Mouse (Mus musculus): Measurements from ENCODE around the gene Slc9a2. TPM values are rescaled to one million over a fixed set of nuclear protein-coding genes. Genes with fewer than 3 reads are reported as not detected.
"Not testable (repeated sequence)": the region's sequence is repeated elsewhere in the genome, so short reads cannot be mapped to it uniquely, and the experiment has no call there.

Slc9a2 gene
- polyA plus RNA-seq, 1 experiment from 2014 or later: 3.0 TPM

DNA sequence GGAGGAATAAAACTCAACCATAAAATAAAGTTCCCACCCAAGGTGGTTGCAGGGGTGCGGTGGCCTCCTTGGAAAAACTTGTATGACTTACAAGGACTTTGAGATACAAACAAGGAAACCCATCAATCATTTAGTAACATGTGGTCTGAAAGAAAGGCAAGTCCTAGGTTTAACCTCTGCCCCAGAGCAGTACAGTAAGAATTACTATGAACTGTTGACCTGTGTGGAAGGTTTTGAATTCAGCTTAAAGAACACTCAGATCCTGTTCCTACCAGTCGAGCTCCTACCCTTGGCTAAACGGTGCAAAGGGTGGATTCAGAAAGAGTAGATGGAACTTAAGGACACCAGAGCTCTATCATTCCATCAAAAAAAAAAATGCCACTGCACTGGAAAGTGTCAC, 16.1 kb downstream of the Slc9a2 start:
- peak; percentile 89 for ATAC-seq
- no peaks in the 10 kb centered on the region for H3K4me1 ChIP-seq (replicated peaks; ENCODE audit: control insufficient read depth, insufficient read depth, low read length)
- TF ChIP-seq CTCF (IDR thresholded peaks at IDR 0.05; ENCODE audit: low read depth): no peak
- no peaks in the 10 kb centered on the region for H3K36me3 ChIP-seq (ENCODE audit: control insufficient read depth, insufficient read depth)
- no peak overlapping the region for H3K9ac ChIP-seq (ENCODE audit: low read depth, low read length)
- 63% methylated on average over 3 of the region's 3 CpGs for WGBS
- no peak overlapping the region for H3K4me3 ChIP-seq (ENCODE audit: low read depth, low read length)
- H3K27ac ChIP-seq (ENCODE audit: low read depth, low read length): no peak overlapping the region
- no peaks in the 10 kb centered on the region for H3K9me3 ChIP-seq (ENCODE audit: control insufficient read depth)
- no peak overlapping the region for H3K4me2 ChIP-seq (replicated peaks; ENCODE audit: low read depth)
- H3K27me3 ChIP-seq (replicated peaks; ENCODE audit: control insufficient read depth, insufficient read depth, low read length): no peaks in the 10 kb centered on the region

DNA sequence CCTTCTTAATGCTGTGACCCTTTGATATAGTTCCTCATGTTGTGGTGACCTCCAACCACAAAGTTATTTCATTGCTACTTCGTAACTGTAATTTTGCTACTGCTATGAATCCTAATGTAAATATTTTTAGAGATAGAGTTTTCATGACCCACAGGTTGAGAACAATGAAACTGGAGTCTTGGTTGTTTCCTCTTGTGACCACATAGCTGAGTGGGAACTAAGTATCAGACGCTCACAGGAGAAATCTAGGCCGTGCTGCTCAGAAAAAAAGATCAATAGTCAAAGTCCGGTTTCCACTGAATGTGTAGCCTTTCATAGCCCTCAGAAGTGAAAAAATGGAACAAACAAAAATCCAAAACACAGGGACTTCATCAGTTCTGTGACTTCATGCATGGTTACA, 24.7 kb downstream of the Slc9a2 start:
- 69% methylated on average over 4 of the region's 4 CpGs for WGBS
- H3K27me3 ChIP-seq (replicated peaks; ENCODE audit: control insufficient read depth, insufficient read depth, low read length): no peaks in the 10 kb centered on the region
- H3K9ac ChIP-seq (ENCODE audit: low read depth, low read length): no peak overlapping the region
- H3K4me3 ChIP-seq (ENCODE audit: low read depth, low read length): no peak overlapping the region
- H3K4me2 ChIP-seq (replicated peaks; ENCODE audit: low read depth): no peak overlapping the region
- no peaks in the 10 kb centered on the region for H3K36me3 ChIP-seq (ENCODE audit: control insufficient read depth, insufficient read depth)
- no peaks in the 10 kb centered on the region for H3K9me3 ChIP-seq (ENCODE audit: control insufficient read depth)
- ATAC-seq: no peak
- H3K27ac ChIP-seq (ENCODE audit: low read depth, low read length): no peak overlapping the region
- TF ChIP-seq CTCF (IDR thresholded peaks at IDR 0.05; ENCODE audit: low read depth): no peak
- no peaks in the 10 kb centered on the region for H3K4me1 ChIP-seq (replicated peaks; ENCODE audit: control insufficient read depth, insufficient read depth, low read length)

DNA sequence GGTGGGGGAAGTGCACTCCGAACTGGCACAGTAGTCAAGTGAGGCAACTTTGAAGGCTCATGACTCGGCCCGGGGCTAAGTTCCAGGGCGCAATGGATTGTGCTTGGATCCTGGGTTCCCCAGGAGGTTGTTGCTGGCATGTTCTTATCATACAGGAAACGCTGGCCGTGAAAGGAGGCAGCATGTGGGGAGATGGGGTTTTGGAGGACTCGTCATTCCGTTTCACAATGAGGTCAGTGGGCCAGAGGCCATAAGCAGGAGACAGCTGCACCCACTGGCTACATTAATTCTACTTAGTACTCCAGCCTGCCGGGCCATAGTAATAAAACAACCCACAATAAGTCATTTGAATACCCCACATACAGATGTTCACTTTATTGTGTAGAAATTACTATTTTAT, 34.6 kb downstream of the Slc9a2 start:
- Histone ChIP-seq H3K27me3 (replicated peaks; ENCODE audit: control insufficient read depth, insufficient read depth, low read length) (no peaks in the 10 kb centered on the region), H3K4me1 (replicated peaks; ENCODE audit: control insufficient read depth, insufficient read depth, low read length) (no peaks in the 10 kb centered on the region), H3K9me3 (ENCODE audit: control insufficient read depth) (no peaks in the 10 kb centered on the region), H3K36me3 (ENCODE audit: control insufficient read depth, insufficient read depth) (no peaks in the 10 kb centered on the region), H3K4me2 (replicated peaks; ENCODE audit: low read depth) (no peak overlapping the region), H3K4me3 (ENCODE audit: low read depth, low read length) (no peak overlapping the region), H3K9ac (ENCODE audit: low read depth, low read length) (no peak overlapping the region), H3K27ac (ENCODE audit: low read depth, low read length) (no peak overlapping the region)
- WGBS: 73% methylated on average over 9 of the region's 9 CpGs
- TF ChIP-seq CTCF (IDR thresholded peaks at IDR 0.05; ENCODE audit: low read depth): no peak
- no peak for ATAC-seq

DNA sequence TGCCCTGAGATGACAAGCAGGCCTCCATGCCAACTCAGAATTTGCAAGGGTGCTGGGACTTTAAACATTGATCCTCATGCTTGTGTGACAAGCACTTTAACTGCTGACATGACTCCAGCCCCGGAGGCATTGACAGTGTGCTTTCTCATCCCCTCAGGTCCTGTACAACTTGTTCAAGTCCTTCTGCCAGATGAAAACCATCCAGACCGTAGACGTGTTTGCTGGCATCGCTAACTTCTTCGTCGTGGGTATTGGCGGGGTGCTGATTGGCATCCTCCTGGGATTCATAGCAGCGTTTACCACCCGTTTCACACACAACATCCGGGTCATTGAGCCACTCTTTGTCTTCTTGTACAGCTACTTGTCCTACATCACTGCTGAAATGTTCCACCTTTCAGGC, 45.7 kb downstream of the Slc9a2 start:
- H3K4me1 ChIP-seq (replicated peaks; ENCODE audit: control insufficient read depth, insufficient read depth, low read length): no peaks in the 10 kb centered on the region
- no peak overlapping the region for H3K4me3 ChIP-seq (ENCODE audit: low read depth, low read length)
- no peak for TF ChIP-seq CTCF (IDR thresholded peaks at IDR 0.05; ENCODE audit: low read depth)
- H3K27me3 ChIP-seq (replicated peaks; ENCODE audit: control insufficient read depth, insufficient read depth, low read length): no peaks in the 10 kb centered on the region
- H3K9me3 ChIP-seq (ENCODE audit: control insufficient read depth): no peaks in the 10 kb centered on the region
- H3K4me2 ChIP-seq (replicated peaks; ENCODE audit: low read depth): no peak overlapping the region
- ATAC-seq: no peak
- H3K27ac ChIP-seq (ENCODE audit: low read depth, low read length): no peak overlapping the region
- WGBS: 88% methylated on average over 10 of the region's 10 CpGs
- no peaks in the 10 kb centered on the region for H3K36me3 ChIP-seq (ENCODE audit: control insufficient read depth, insufficient read depth)
- no peak overlapping the region for H3K9ac ChIP-seq (ENCODE audit: low read depth, low read length)

DNA sequence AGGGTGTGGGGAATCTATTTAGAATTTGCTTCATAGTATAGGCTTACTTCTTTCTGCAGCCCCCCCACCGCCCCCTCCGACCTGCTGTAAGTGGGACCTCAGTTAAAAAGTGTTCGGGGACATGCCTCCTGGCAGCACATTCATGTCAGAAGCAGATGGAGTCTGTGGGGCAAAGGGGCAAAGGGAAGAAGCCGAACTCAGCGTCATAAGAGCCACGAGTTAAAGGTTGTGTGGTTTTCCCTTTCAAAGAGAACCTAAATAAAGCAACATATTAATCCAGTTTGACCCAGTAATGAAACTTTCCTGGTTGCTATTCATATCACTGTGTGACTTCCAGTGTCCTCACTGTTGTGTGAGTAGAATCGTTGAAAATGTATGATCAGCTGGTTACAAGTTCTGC, 47.0 kb downstream of the Slc9a2 start:
- Histone ChIP-seq H3K36me3 (ENCODE audit: control insufficient read depth, insufficient read depth) (no peaks in the 10 kb centered on the region), H3K27me3 (replicated peaks; ENCODE audit: control insufficient read depth, insufficient read depth, low read length) (no peaks in the 10 kb centered on the region), H3K27ac (ENCODE audit: low read depth, low read length) (no peak overlapping the region), H3K4me1 (replicated peaks; ENCODE audit: control insufficient read depth, insufficient read depth, low read length) (no peaks in the 10 kb centered on the region), H3K9me3 (ENCODE audit: control insufficient read depth) (no peaks in the 10 kb centered on the region), H3K4me2 (replicated peaks; ENCODE audit: low read depth) (no peak overlapping the region), H3K9ac (ENCODE audit: low read depth, low read length) (no peak overlapping the region), H3K4me3 (ENCODE audit: low read depth, low read length) (no peak overlapping the region)
- WGBS: 93% methylated on average over 7 of the region's 7 CpGs
- TF ChIP-seq CTCF (IDR thresholded peaks at IDR 0.05; ENCODE audit: low read depth): no peak
- ATAC-seq: no peak

DNA sequence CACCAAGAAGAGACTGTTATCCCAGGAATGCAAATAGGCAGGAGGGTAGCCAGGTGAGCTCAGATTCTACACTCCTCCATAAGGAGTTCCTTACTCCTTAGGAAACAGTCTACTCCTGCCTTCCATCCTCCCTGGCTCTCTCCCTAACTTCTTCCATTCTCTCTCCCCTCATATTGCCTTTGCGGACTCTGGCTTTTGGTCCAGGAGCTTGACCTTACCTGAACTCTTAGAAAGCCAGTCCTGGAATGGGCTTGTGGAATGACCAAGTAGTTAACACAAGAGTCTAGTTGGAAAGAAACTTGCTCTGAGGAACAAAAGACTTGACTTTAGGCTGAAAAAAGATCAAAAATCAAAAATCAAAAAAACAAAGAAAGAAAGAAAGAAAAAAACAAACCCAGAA, 48.3 kb downstream of the Slc9a2 start:
- Histone ChIP-seq H3K36me3 (ENCODE audit: control insufficient read depth, insufficient read depth) (no peaks in the 10 kb centered on the region), H3K4me1 (replicated peaks; ENCODE audit: control insufficient read depth, insufficient read depth, low read length) (no peaks in the 10 kb centered on the region), H3K4me2 (replicated peaks; ENCODE audit: low read depth) (no peak overlapping the region), H3K4me3 (ENCODE audit: low read depth, low read length) (no peak overlapping the region), H3K27ac (ENCODE audit: low read depth, low read length) (no peak overlapping the region), H3K9ac (ENCODE audit: low read depth, low read length) (no peak overlapping the region), H3K27me3 (replicated peaks; ENCODE audit: control insufficient read depth, insufficient read depth, low read length) (no peaks in the 10 kb centered on the region), H3K9me3 (ENCODE audit: control insufficient read depth) (no peaks in the 10 kb centered on the region)
- no peak for TF ChIP-seq CTCF (IDR thresholded peaks at IDR 0.05; ENCODE audit: low read depth)
- no peak for ATAC-seq
- 80% methylated on average over 1 of the region's 1 CpGs for WGBS

DNA sequence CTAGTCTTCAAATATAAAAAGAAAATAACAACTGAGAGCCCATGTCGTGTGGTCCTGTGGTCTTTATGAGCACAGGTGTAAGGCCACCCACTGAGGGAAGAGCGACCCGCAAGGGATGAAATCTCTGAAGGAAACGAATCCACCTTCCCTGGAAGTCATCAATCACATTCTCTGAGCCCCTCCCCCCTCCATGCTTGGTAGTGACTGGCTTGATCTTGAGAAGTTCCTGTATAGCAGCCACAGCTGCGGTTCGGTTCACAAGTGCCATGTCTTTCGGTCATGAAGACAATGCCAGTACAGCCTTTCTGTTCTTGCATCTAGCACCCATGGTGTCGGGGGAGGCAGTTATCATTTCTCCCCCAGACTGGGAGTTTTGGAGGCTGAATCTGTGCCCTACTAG, 57.3 kb downstream of the Slc9a2 start:
- no peak for ATAC-seq
- WGBS: 77% methylated on average over 8 of the region's 8 CpGs

DNA sequence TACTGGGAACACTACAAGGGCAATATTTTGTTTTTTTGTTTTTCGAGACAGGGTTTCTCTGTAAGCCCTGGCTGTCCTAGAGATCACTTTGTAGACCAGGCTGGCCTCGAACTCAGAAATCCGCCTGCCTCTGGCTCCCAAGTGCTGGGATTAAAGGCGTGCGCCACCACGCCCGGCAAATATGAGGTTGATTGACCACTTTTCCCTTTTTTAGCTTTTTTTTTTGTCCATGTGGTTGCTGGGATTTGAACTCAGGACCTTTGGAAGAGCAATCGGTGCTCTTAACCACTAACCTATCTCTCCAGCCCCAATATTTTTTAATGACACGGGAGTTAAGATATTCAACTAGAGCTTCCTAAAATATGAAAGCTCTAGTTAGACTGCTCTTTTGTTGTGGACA, 57.9 kb downstream of the Slc9a2 start:
- 95% methylated on average over 9 of the region's 9 CpGs for WGBS
- not testable (repeated sequence) for ATAC-seq; H3K36me3 ChIP-seq (ENCODE audit: control insufficient read depth, insufficient read depth); H3K27ac ChIP-seq (ENCODE audit: low read depth, low read length); H3K4me1 ChIP-seq (replicated peaks; ENCODE audit: control insufficient read depth, insufficient read depth, low read length); H3K9ac ChIP-seq (ENCODE audit: low read depth, low read length); H3K4me3 ChIP-seq (ENCODE audit: low read depth, low read length); H3K4me2 ChIP-seq (replicated peaks; ENCODE audit: low read depth); H3K9me3 ChIP-seq (ENCODE audit: control insufficient read depth); H3K27me3 ChIP-seq (replicated peaks; ENCODE audit: control insufficient read depth, insufficient read depth, low read length)

More for the DNA sequence above, 57.3 kb downstream of the Slc9a2 start:
- no peak overlapping the region for H3K27ac ChIP-seq (ENCODE audit: low read depth, low read length)
- H3K4me2 ChIP-seq (replicated peaks; ENCODE audit: low read depth): no peak overlapping the region
- TF ChIP-seq CTCF (IDR thresholded peaks at IDR 0.05; ENCODE audit: low read depth): no peak
- H3K9me3 ChIP-seq (ENCODE audit: control insufficient read depth): no peaks in the 10 kb centered on the region
- no peaks in the 10 kb centered on the region for H3K27me3 ChIP-seq (replicated peaks; ENCODE audit: control insufficient read depth, insufficient read depth, low read length)
- no peaks in the 10 kb centered on the region for H3K36me3 ChIP-seq (ENCODE audit: control insufficient read depth, insufficient read depth)
- no peak overlapping the region for H3K4me3 ChIP-seq (ENCODE audit: low read depth, low read length)
- H3K4me1 ChIP-seq (replicated peaks; ENCODE audit: control insufficient read depth, insufficient read depth, low read length): no peaks in the 10 kb centered on the region
- H3K9ac ChIP-seq (ENCODE audit: low read depth, low read length): no peak overlapping the region

All from intestine, postnatal 0 days (tissue).